Mouse (Mus musculus) regulatory T cell (primary cell): ENCODE results near the gene Arhgef6.

ENCODE experiments used
- in situ Hi-C: fragments of 300-600 bp; cut with MboI, MseI; formaldehyde crosslinking; loops from one replicate; pipeline ENCODE4 v1.15.1; 2025; ENCODE audit warnings: high pct_unique_total_duplicates

Gene Arhgef6

GRCm38 (mm10) chrX:57338371-57339211, at the start of gene Arhgef6:
Gene Arhgef6, minus strand, starts transcription at chrX:57338729.
- in situ Hi-C loops: no loop called here

- in situ Hi-C loops: no loop called here
Measured at GRCm38 (mm10) chrX:57380915-57381314, 42.4 kb upstream of the Arhgef6 start.

- in situ Hi-C loops: no loop called here
Measured at GRCm38 (mm10) chrX:57378579-57378978, 40.0 kb upstream of the Arhgef6 start.

- in situ Hi-C loops: no loop called here
Measured at GRCm38 (mm10) chrX:57377096-57377495, 38.6 kb upstream of the Arhgef6 start.

GRCm38 (mm10) chrX:57374029-57374428, 35.5 kb upstream of the Arhgef6 start:
- in situ Hi-C loops: no loop called here

- in situ Hi-C loops: no loop called here
Measured at GRCm38 (mm10) chrX:57373543-57373942, 35.0 kb upstream of the Arhgef6 start.

GRCm38 (mm10) chrX:57372965-57373364, 34.4 kb upstream of the Arhgef6 start:
- in situ Hi-C loops: no loop called here

GRCm38 (mm10) chrX:57364891-57365569, 26.5 kb upstream of the Arhgef6 start:
- in situ Hi-C loops: no loop called here

GRCm38 (mm10) chrX:57359316-57359715, 20.8 kb upstream of the Arhgef6 start:
- in situ Hi-C loops: no loop called here

GRCm38 (mm10) chrX:57339220-57339619, 691 bp upstream of the Arhgef6 start:
- in situ Hi-C loops: no loop called here

- in situ Hi-C loops: no loop called here
Measured at GRCm38 (mm10) chrX:57337582-57337981, 947 bp downstream of the Arhgef6 start.

GRCm38 (mm10) chrX:57336958-57337357, 1.6 kb downstream of the Arhgef6 start:
- in situ Hi-C loops: no loop called here

GRCm38 (mm10) chrX:57335313-57335712, 3.2 kb downstream of the Arhgef6 start:
- in situ Hi-C loops: no loop called here

GRCm38 (mm10) chrX:57327668-57328338, 10.7 kb downstream of the Arhgef6 start:
- in situ Hi-C loops: no loop called here

GRCm38 (mm10) chrX:57326487-57327221, 11.9 kb downstream of the Arhgef6 start:
- in situ Hi-C loops: no loop called here

- in situ Hi-C loops: no loop called here
Measured at GRCm38 (mm10) chrX:57325861-57326461, 12.6 kb downstream of the Arhgef6 start.

GRCm38 (mm10) chrX:57324891-57325290, 13.6 kb downstream of the Arhgef6 start:
- in situ Hi-C loops: no loop called here

- in situ Hi-C loops: no loop called here
Measured at GRCm38 (mm10) chrX:57312066-57312465, 26.5 kb downstream of the Arhgef6 start.

- in situ Hi-C loops: no loop called here
Measured at GRCm38 (mm10) chrX:57309993-57310392, 28.5 kb downstream of the Arhgef6 start.

GRCm38 (mm10) chrX:57306747-57307146, 31.8 kb downstream of the Arhgef6 start:
- in situ Hi-C loops: no loop called here

GRCm38 (mm10) chrX:57304784-57305287, 33.7 kb downstream of the Arhgef6 start:
- in situ Hi-C loops: no loop called here
